Mouse (Mus musculus): ENCODE measurements at regions not wholly inside any gene's neighbourhood (a gene's known extent, or its start where the extent isn't known, plus 50 kb on each side); places are given as distances from the start of the nearest gene placed in this dataset.

GRCm38 (mm10) chr8:103494670-103495069 lies 606.8 kb upstream of the Cdh5 start:
- no peak for TF ChIP-seq POLR2A (IDR thresholded peaks at IDR 0.05; ENCODE audit: insufficient read length, low read depth)
- no peak for TF ChIP-seq REST (IDR thresholded peaks at IDR 0.05; ENCODE audit: insufficient read depth, insufficient read length)
- TF ChIP-seq TCF3 (IDR thresholded peaks at IDR 0.05; ENCODE audit: insufficient read length, low read depth) = no peak
- TF ChIP-seq MAX (IDR thresholded peaks at IDR 0.05; ENCODE audit: low read depth) = no peak

All from myocyte (in vitro differentiated cells).